Mouse (Mus musculus) forebrain, postnatal 0 days (tissue): ENCODE data around the gene 4933402N22Rik. TPM values are rescaled to one million over a fixed set of nuclear protein-coding genes. Genes with fewer than 3 reads are reported as not detected.
"Not testable (repeated sequence)": the region's sequence is repeated elsewhere in the genome, so short reads cannot be mapped to it uniquely, and the experiment has no call there.

Experiments
- ATAC-seq: fragments of 200-750 bp; cut with Nextera tagmentation; 2 replicates; pipeline ENCODE4 v1.8.0; 2017; ENCODE audit warnings: mild to moderate bottlenecking, moderate library complexity
- DNase-seq: peaks from one replicate; pipeline ENCODE4 v3.0.0-alpha.2; 2015
- H3K27ac ChIP-seq: fragments of 300-500 bp; sonication (generic); 2 replicates; pipeline ENCODE4 v1.5.1; 2014; ENCODE audit warnings: low read depth, mild to moderate bottlenecking, antibody characterized with exemption, low read length, moderate library complexity, mixed read lengths
- H3K27me3 ChIP-seq: fragments of 300-500 bp; sonication (generic); 2 replicates; pipeline ENCODE4 v1.6.1; 2014; ENCODE audit warnings: mild to moderate bottlenecking, low read length, mixed read lengths; ENCODE audit not compliant: insufficient read depth
- H3K36me3 ChIP-seq: fragments of 300-500 bp; sonication (generic); 2 replicates; pipeline ENCODE4 v1.6.1; 2014; ENCODE audit warnings: mild to moderate bottlenecking, moderate library complexity; ENCODE audit not compliant: insufficient read depth
- H3K4me1 ChIP-seq: fragments of 300-500 bp; sonication (generic); 2 replicates; pipeline ENCODE4 v1.6.1; 2014; ENCODE audit warnings: antibody characterized with exemption; ENCODE audit not compliant: insufficient read depth
- H3K4me2 ChIP-seq: fragments of 300-500 bp; sonication (generic); 2 replicates; pipeline ENCODE4 v1.6.1; 2014; ENCODE audit warnings: low read depth, mild to moderate bottlenecking, moderate library complexity
- H3K4me3 ChIP-seq: fragments of 300-500 bp; sonication (generic); 2 replicates; pipeline ENCODE4 v1.5.1; 2014; ENCODE audit warnings: low read depth, low read length, mixed read lengths
- H3K9ac ChIP-seq: fragments of 300-500 bp; sonication (generic); 2 replicates; pipeline ENCODE4 v1.6.1; 2014; ENCODE audit warnings: mild to moderate bottlenecking
- H3K9me3 ChIP-seq: fragments of 300-500 bp; sonication (generic); 2 replicates; pipeline ENCODE4 v1.6.1; 2016; ENCODE audit warnings: low read length
- WGBS: fragments of 180-500 bp; shearing (Covaris S2); extraction: QIAGEN DNeasy Blood & Tissue Kit; methylation state at CpG from one replicate; pipeline ENCODE4 v1.1.7; 2014; 5-methylcytosine and 5-hydroxymethylcytosine counted together
- polyA plus RNA-seq: library from polyadenylated mRNA; unstranded; fragments of >200 nt; fragmentation: Nextera tagmentation; extraction: Ambion mirVana; gene quantifications from 2 replicates; pipeline ENCODE4 v1.2.1, GENCODE M21; 2015
- total RNA-seq: library from RNA; depleted of rRNA; stranded (reverse); fragments of >200 nt; gene quantifications from 2 replicates; pipeline ENCODE4 v1.2.3, GENCODE M21; 2014; rRNA removed

Gene 4933402N22Rik
- total RNA-seq = not detected in 2 replicates
- polyA plus RNA-seq = not detected in 2 replicates

DNA sequence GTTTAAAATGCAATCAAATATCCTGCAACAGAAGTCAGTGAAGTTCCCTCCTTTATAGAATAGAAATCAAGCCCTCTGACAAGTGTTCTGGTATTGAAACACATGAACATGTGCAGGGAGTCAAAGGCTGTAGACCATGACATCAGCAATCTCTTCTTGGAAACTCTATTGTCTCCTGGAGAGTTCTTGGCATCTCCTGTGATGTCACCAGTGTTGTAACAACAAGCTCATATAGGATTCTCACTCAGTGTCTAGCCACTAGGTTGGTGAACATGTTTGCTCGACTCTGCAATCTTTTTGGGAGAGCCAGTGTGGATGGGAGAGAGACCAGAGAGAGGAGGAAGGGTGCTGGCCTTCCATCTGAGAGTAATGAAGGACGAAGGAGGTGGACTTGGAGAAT lies at the start of gene 4933402N22Rik:
TSS of gene 4933402N22Rik (plus strand) at position 301 of the 400 bp plus-strand sequence.
- not testable (repeated sequence) for ATAC-seq
- 50% methylated on average over 1 of the region's 2 CpGs for WGBS

DNA sequence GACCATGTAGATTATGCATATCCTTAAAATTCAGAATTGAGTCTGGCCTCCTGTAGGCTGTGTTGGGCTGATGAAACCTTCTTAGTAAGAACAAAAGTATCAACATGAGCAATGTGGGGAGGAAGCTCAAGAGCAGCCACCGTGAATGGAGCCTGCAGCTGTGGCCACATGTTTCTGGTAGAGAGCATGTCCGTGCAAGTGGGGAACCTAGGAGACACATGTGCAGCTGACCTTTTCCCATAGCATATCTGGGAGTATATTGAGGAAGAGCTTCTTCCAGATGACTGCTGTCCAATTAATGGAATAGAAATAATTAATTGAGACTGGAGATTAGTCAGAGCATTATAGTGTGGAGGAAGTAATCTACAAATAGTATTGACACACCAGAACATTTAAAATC lies 5.9 kb downstream of the 4933402N22Rik start:
- not testable (repeated sequence) for H3K4me3 ChIP-seq, H3K36me3 ChIP-seq, ATAC-seq, H3K4me2 ChIP-seq, H3K9ac ChIP-seq, H3K27me3 ChIP-seq, H3K9me3 ChIP-seq, DNase-seq, H3K27ac ChIP-seq, H3K4me1 ChIP-seq
- 86% methylated on average over 2 of the region's 2 CpGs for WGBS

More for the DNA sequence above, at the start of gene 4933402N22Rik:
- not testable (repeated sequence) for H3K36me3 ChIP-seq, H3K9me3 ChIP-seq, H3K4me2 ChIP-seq, DNase-seq, H3K4me1 ChIP-seq, H3K27me3 ChIP-seq, H3K4me3 ChIP-seq, H3K9ac ChIP-seq, H3K27ac ChIP-seq

Other genes starting within 250 kb of the 4933402N22Rik start
- gene Gm8922, start 236.1 kb upstream of the 4933402N22Rik start, total RNA-seq = not detected in 2 replicates
- gene Gm8922, start 236.1 kb upstream of the 4933402N22Rik start, polyA plus RNA-seq = not detected in 2 replicates
- gene Gm8926, start 147.5 kb upstream of the 4933402N22Rik start, total RNA-seq = not detected in 2 replicates
- gene Gm8926, start 147.5 kb upstream of the 4933402N22Rik start, polyA plus RNA-seq = not detected in 2 replicates
- not detected in 2 replicates for gene Gm6465, start 72.5 kb upstream of the 4933402N22Rik start, total RNA-seq
- not detected in 2 replicates for gene Gm6465, start 72.5 kb upstream of the 4933402N22Rik start, polyA plus RNA-seq